Mouse (Mus musculus) gastrocnemius, postnatal 4 days (tissue): ENCODE data around the gene Edil3. TPM values are rescaled to one million over a fixed set of nuclear protein-coding genes. Genes with fewer than 3 reads are reported as not detected.

Experiments used
- DNase-seq, 2 experiments: peaks; one replicate each; pipeline ENCODE4 v3.0.0; 2021 to 2022; ENCODE audit warnings: low spot score in 2 of 2, mixed read lengths in 2 of 2
- total RNA-seq, 2 experiments: library from RNA; stranded (reverse); gene quantifications; 2 replicates each; pipeline ENCODE4 v1.2.3; 2021

Edil3 gene
- total RNA-seq, 2 experiments from 2014 or later = 0.54 to 0.65 TPM

- no peak for DNase-seq
Measured at GRCm38 (mm10) chr13:89238104-89238503, 416.8 kb downstream of the Edil3 start.

GRCm38 (mm10) chr13:89253990-89254642, 432.8 kb downstream of the Edil3 start:
- no peak for DNase-seq

GRCm38 (mm10) chr13:89256906-89257305, 435.6 kb downstream of the Edil3 start:
- DNase-seq = no peak

GRCm38 (mm10) chr13:89286696-89287305, 465.5 kb downstream of the Edil3 start:
- DNase-seq = no peak

GRCm38 (mm10) chr13:89288201-89288600, 466.9 kb downstream of the Edil3 start:
- no peak for DNase-seq

- DNase-seq = no peak
Measured at GRCm38 (mm10) chr13:89321155-89321554, 499.9 kb downstream of the Edil3 start.

- no peak for DNase-seq
Measured at GRCm38 (mm10) chr13:89324282-89324681, 503.0 kb downstream of the Edil3 start.

GRCm38 (mm10) chr13:89334494-89334893, 513.2 kb downstream of the Edil3 start:
- no peak for DNase-seq

GRCm38 (mm10) chr13:89335908-89336579, 514.8 kb downstream of the Edil3 start:
- DNase-seq = no peak

GRCm38 (mm10) chr13:89339055-89339454, 517.8 kb downstream of the Edil3 start:
- no peak for DNase-seq

GRCm38 (mm10) chr13:89339776-89340175, 518.5 kb downstream of the Edil3 start:
- no peak for DNase-seq

- no peak for DNase-seq
Measured at GRCm38 (mm10) chr13:89355234-89355633, 534.0 kb downstream of the Edil3 start.

GRCm38 (mm10) chr13:89358407-89358806, 537.1 kb downstream of the Edil3 start:
- no peak for DNase-seq

GRCm38 (mm10) chr13:89362274-89362673, 541.0 kb downstream of the Edil3 start:
- DNase-seq = no peak

GRCm38 (mm10) chr13:89371253-89371652, 550.0 kb downstream of the Edil3 start:
- DNase-seq = no peak

- DNase-seq = no peak
Measured at GRCm38 (mm10) chr13:89371656-89372240, 550.5 kb downstream of the Edil3 start.
